Mouse (Mus musculus) thymus, postnatal 10 days (tissue): ENCODE data around the gene Trim43b.
"Not testable (repeated sequence)": the region's sequence is repeated elsewhere in the genome, so short reads cannot be mapped to it uniquely, and the experiment has no call there.

ENCODE experiments used
- DNase-seq, 2 experiments: peaks; one replicate each; pipeline ENCODE4 v3.0.0; 2021; ENCODE audit warnings: low spot score in 2 of 2

Trim43b gene

GRCm38 (mm10) chr9:89092735-89093134 is at the start of gene Trim43b:
Gene Trim43b, minus strand, starts transcription at chr9:89092835.
- not testable (repeated sequence) for DNase-seq

- not testable (repeated sequence) for DNase-seq
Measured at GRCm38 (mm10) chr9:89104576-89104975, 11.9 kb upstream of the Trim43b start.

- DNase-seq: not testable (repeated sequence)
Measured at GRCm38 (mm10) chr9:89086746-89087145, 5.9 kb downstream of the Trim43b start.

DNA sequence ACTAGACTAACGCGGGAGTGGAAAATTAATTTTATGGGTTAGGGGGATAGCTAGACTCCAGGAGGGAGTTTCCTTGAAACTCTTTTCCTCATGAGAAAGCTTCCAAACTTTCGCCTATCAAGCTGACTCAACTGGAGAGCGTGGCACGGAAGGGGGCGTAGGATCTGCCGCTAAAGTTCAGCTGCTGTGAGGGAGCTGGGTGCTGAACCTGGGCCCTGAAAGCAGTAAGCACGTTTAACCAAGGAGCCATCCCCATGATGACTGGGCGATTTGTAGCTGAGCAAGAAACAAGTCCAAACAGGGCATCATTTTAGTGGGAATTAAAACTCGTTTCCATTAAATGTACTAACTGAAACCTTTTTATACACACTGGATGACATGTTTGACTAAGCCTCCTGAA is 13.0 kb downstream of the Trim43b start:
- DNase-seq: not testable (repeated sequence)

- not testable (repeated sequence) for DNase-seq
Measured at GRCm38 (mm10) chr9:89076508-89076907, 16.1 kb downstream of the Trim43b start.

GRCm38 (mm10) chr9:89067143-89067501 is 25.5 kb downstream of the Trim43b start:
- not testable (repeated sequence) for DNase-seq

DNA sequence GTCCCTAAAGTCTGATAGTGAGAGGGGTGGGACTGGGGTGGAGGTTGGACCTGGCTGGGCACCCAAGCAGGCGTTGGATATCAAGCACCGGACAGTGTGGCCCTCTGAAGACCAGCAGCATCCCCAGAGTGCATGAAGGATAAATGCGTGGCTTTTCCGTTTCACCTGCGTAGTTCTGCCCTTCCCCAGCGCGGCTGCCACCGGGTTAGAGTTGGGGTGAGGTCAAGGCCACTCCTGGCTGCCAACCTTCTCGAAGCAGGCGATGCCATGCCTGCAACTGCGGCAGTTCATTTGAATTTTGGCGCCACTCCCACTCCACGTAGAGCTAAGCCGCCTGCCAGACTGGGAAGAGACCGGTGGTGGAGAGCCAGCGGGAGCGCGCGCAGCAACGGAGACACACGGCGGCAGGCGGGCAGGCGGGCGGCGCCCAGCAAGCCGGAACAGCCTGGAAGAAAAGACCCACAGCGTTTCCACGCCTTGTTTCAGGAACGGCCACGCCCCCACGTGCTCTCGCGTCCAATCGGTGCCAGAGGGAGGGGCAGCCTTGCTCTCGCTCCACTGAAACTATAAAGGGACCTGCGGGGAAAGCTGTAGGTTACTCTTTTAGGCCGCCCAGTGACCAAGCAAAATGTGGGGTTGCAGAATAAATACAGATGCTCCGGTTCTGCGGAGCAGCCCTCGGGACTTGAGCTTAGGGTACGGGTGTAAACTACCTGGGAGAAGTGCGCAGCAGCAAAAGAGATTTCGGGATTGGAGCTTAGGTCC is 26.1 kb downstream of the Trim43b start:
- peak; percentile 16 to 24 for DNase-seq
